Mouse (Mus musculus) cerebellum, adult 2 months (tissue): ENCODE measurements around the gene Stat5b.

Experiments used
- CTCF ChIP-seq: fragments of 200-500 bp; IDR thresholded peaks from 2 replicates; pipeline ENCODE4 v1.5.1; 2011; ENCODE audit warnings: low read depth, mild to moderate bottlenecking, control low read depth, low read length, moderate library complexity, borderline replicate concordance; ENCODE audit not compliant: insufficient read depth
- POLR2A ChIP-seq: fragments of 200-500 bp; IDR thresholded peaks from 2 replicates; pipeline ENCODE4 v1.6.1; 2011; ENCODE audit warnings: low read length, control low read depth, borderline replicate concordance; ENCODE audit not compliant: insufficient read depth

DNA sequence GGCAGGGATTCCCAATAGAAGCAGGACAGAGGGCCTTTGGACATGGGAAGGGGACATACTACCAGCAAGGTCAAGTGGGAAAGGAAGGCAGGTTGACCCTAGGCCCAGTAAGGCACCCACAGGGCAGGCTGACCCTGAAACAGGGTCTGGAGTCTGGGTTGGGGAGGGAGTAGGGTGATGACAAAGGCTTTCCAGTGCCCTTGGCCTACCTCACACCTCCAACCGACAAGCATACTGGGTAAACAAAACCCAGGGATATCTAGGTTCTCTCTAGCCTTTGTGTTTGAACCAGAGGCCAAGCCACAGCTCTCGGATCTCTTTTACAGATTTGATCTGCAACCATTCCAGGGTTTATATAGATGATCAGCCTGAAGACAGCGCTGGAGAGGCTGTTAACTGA, 37.2 kb upstream of the Stat5b start:
- TF ChIP-seq CTCF (no peak), POLR2A (no peak)
